Mouse (Mus musculus) layer of hippocampus, postnatal 36 days (tissue): ENCODE data around the gene Slc9a9. TPM values are rescaled to one million over a fixed set of nuclear protein-coding genes. Genes with fewer than 3 reads are reported as not detected.

Source experiments
- DNase-seq, 2 experiments: peaks; one replicate each; pipeline ENCODE4 v3.0.0; 2022
- total RNA-seq, 2 experiments: library from RNA; stranded (reverse); gene quantifications; 2 replicates each; pipeline ENCODE4 v1.2.3; 2021

Slc9a9 gene
- total RNA-seq, 2 experiments from 2014 or later, result 15.1 to 16.4 TPM

- peak in 1 of 2 experiments; percentile 18 for DNase-seq
Measured at GRCm38 (mm10) chr9:94839204-94839603, 169.5 kb downstream of the Slc9a9 start.

- DNase-seq, result no peak
Measured at GRCm38 (mm10) chr9:94840398-94840797, 170.7 kb downstream of the Slc9a9 start.

DNA sequence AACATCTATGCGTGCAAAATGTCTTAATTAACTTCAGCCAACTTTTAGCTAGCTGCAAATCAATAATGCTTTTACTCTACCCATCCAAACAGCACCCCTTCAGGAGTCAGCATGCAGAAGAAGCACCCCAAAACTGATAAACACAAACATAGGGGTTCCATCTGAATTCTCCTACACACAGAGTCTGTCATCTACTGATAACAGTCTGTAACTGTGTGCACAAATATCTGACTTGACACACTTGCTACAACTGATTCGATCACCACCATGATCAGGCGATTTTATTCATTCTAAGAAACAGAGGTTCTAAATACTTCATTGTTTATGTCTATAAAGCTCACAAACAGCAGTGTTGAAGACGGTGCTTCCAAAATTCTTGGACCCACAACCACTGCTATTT lies 171.3 kb downstream of the Slc9a9 start:
- no peak for DNase-seq

- DNase-seq, result no peak
Measured at GRCm38 (mm10) chr9:94844176-94844575, 174.5 kb downstream of the Slc9a9 start.

DNA sequence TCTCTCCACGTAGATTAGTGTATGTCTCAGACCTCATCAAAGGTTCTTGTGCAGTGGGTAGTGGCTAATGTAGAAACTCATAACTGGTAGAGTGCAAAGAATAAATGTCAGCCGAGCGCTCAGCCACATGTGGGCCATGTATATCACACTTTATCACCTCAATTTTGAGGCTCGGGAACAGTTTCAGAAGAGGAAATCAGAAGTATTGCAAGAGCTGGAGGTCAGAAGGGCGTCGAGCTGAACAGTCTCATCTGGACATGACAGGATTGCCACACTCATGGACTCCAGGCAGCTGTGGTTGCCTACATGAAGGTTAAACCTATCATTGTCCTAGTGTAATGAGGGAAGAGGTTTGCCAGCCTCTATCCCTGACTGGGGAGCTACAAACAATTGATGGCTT lies 177.9 kb downstream of the Slc9a9 start:
- DNase-seq, result no peak

GRCm38 (mm10) chr9:94851550-94851949 lies 181.8 kb downstream of the Slc9a9 start:
- DNase-seq, result no peak

DNA sequence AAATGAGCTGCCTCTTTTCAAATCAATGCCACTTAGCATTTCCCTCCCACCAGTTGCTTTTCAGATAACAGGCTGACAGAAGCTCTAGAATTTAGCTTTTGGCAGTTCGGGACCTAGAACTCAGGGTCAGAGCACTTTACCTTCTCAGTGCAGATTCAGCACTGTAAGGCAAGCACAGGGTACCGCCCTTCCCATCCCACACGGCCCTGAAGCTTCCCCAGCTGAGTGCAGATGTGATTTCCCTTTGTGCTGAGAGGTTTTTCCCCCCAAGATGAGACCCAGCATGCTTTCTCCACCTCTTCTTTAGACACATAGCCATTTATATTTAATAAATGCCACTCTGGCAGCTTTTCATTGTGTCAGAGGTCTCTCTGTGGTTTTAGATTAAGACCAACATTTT lies 186.4 kb downstream of the Slc9a9 start:
- no peak for DNase-seq

- DNase-seq, result no peak
Measured at GRCm38 (mm10) chr9:94868557-94868956, 198.8 kb downstream of the Slc9a9 start.

DNA sequence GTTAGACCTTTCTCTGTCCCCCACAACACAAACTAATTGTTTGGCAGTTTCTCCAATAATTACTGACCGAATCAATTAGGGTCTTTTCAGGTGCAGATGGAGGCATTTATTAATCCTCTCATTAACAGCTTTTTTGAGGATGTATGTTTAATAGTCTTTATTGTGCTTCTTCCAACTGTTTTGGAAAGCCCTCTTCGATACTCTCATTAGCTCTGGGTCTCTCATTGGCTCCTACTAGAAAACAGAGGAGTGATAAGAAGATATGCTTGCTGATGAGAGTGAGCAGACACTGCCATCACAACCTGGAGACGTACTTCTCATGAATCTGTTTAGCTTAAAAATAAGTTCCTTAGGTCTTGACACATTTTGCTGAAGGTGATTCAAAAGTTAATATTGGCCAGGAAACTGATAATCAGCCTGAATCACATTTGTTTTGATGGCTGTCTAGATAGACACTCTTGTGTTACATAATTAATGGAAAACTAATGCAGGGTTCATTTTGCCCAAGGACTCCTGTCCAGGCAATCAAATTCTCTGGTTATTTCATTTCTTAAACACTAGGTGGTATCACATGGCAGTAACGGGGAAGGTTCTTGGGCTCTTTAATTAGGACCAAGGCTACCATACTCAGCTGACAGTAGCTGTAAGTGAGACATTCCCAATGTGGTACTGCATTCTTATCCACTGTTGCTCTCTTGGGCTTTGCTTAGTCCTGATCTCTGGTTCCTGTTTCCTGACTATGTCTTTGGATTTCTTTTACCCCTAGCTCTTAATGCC lies 199.5 kb downstream of the Slc9a9 start:
- DNase-seq, result no peak

DNA sequence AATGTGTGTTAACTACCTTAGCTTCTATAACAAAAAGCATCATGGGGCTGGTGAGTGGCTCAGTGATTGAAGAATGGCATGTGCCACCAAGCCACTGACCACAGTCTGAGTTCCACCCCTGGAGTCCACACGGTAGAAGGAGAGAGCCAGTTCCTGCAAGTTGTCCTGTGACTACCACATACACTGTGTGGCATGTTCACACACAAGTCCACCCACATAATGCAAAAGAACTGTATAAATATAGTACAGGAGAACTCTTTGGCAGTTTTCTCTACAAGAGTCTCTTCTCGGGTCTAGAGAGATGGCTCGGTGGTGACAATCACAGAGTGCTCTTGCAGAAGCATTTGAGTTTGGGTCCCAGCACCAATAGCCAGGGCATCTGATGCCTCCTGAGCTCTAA lies 212.8 kb downstream of the Slc9a9 start:
- DNase-seq, result no peak

DNA sequence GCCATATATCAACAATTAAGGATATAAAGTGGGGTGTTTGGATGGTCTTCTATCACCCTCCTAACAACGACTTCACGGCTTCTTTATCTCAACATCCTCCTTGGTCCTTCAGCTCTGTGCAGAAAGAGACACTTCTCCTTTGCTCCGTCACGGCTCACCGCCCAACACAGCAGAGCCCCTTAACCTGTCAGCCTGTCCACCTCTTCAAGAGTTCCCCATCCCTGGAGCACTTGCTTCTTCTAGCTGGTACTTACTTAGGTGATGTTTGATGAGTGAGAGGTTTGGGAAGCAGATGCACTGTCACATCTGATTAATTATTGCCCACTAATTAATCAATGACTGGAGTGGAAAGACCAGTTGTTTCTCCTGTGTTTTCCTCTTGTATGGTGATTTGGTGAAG lies 213.7 kb downstream of the Slc9a9 start:
- DNase-seq, result no peak

- DNase-seq, result no peak
Measured at GRCm38 (mm10) chr9:94885151-94885550, 215.4 kb downstream of the Slc9a9 start.

- no peak for DNase-seq
Measured at GRCm38 (mm10) chr9:94889647-94890046, 219.9 kb downstream of the Slc9a9 start.

- DNase-seq, result no peak
Measured at GRCm38 (mm10) chr9:94895882-94896281, 226.2 kb downstream of the Slc9a9 start.

- no peak for DNase-seq
Measured at GRCm38 (mm10) chr9:94904180-94904579, 234.5 kb downstream of the Slc9a9 start.

DNA sequence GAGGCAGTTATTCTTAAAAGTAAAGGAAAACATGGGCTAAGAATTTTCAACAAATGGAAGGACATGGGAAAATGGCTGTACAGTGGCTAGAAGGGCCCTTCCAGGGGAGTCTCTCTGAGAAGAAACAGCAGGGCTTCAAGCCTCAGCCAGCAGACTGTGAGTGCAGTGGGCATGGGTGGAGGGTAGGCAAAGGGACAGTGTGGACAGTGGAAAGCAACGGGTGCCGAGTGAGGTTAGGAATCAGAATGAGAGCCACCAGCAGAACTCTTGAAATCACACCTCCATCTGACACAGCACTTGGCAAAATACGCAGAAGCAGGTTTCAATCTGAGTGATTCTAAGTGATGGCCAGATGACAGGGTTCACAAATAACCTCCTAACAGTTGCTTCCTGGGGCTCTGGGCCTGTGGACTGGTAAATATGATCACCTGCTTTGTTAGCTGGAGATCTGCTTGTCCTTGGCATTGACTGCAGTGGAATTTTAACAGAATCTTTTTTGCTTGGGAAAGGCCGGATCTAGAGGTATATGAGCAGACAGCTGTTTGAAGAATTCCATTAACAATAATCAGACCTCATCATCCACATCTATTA lies 237.4 kb downstream of the Slc9a9 start:
- no peak for DNase-seq

DNA sequence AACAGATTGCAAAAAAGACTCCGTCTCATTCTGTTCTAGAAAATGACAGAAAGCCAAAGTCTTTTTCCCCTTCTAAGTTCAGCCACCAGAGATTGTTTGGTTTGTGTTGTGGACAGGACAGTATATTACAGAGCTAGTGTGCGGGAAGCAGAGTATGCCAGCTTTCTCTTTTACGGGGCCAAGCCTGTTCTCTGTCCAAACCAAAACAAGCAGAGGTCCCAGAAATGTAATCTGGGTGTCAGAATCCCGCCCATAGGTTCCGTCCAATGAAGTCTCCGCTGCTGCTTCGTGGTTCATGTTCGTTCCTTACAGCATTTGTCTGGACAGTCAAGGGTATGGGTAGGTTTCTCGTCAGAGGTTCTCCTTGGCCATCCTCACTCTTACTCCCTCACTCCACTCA lies 242.4 kb downstream of the Slc9a9 start:
- DNase-seq, result no peak

GRCm38 (mm10) chr9:94922062-94922461 lies 252.4 kb downstream of the Slc9a9 start:
- no peak for DNase-seq

DNA sequence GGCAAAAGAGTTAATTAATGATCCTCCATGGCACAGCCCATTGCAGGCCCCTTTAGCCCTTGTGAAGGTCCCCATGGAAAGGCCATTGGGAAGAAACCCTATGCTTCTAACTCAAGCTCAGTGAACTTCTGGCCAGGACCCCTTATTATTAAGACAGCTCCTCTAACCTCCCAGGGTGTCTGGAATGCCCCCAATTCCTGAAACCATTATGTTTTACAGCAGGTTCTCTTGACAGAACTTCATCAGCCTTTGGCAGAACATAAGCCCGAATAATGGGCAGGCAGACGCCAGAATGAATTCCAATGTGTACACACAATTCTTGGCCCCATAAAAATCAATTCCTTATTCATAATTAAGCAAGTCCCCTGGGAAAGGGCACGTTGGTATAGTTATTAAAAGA lies 256.1 kb downstream of the Slc9a9 start:
- peak in 1 of 2 experiments; percentile 16 for DNase-seq

GRCm38 (mm10) chr9:94927101-94927500 lies 257.4 kb downstream of the Slc9a9 start:
- DNase-seq, result no peak

DNA sequence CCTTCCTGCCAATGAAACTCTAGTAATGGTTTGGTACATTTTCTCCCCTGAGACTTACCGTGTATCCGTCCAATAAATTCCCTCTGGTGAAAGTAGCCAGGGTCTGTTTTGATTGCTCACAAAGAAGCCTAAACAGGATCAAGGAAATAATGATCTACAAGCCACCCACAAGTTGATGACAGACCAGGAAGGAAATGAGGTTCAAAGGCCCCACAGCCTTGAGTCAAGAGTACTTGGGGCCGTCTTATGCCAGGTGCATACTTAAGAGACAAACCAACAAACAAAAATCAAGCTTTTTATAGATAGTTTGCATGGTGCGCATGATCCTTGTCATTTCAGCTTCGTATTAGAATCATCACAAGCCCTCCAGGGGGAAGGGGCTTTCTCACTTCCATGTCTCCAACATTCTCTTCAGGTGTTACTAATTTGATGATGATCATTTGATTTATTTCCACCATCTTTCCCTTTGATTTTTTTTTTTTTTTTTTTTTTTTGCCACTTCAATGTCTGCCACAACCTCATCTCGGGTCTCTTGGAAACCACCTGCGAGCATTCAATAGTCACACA lies 275.9 kb downstream of the Slc9a9 start:
- no peak for DNase-seq

GRCm38 (mm10) chr9:94947246-94947645 lies 277.5 kb downstream of the Slc9a9 start:
- no peak for DNase-seq

DNA sequence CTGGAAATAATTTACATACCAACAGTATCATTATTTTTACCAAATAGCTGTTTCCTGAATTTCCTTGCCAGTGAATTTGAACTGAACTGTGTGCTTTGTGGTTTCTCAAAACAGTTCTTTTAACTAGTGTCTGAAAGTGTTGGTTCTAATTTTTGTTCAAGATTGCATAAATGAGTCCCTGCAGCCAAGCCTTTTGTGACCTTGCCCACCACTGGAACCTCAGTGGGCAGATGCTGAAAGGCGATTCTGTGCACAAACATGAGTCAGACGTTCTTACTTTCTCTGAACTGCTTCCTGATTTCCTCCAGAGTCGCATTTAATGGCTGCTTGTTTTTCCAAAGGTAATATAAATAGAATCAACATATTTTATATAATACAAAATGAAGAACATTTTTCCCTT lies 281.0 kb downstream of the Slc9a9 start:
- no peak for DNase-seq

DNA sequence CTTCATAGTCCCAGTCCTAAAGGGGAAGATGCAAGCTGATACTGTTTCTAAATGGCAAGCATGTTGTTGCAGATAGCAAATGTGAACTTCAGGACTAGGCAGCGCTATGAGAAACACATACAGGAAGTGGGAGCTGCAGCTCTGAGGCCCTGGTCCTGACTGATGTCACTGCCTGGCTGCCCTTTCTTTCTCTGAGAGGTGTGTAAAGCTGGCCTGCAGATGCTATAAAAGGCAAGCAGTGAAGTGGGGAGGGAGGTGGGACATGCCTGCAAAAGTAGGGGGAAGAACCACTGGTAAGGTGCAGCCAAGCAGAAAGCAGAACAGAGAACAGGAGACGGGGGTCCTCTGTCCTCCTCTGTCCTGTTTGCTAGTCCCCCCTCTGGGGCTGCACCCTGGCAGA lies 285.9 kb downstream of the Slc9a9 start:
- DNase-seq, result no peak
